Mouse (Mus musculus) layer of hippocampus, adult 2 months (tissue): ENCODE measurements around the gene Hlx. TPM values are rescaled to one million over a fixed set of nuclear protein-coding genes. Genes with fewer than 3 reads are reported as not detected.
A peak's percentile ranks its signal among the peaks of the same experiment; 100 is the strongest.

ENCODE experiments used
- DNase-seq, 2 experiments: peaks; one replicate each; pipeline ENCODE4 v3.0.0; 2022; ENCODE audit warnings: low spot score in 2 of 2
- H3K27ac ChIP-seq: fragments of 200-600 bp; 2 replicates; pipeline ENCODE4 v1.8.1; 2022
- H3K4me3 ChIP-seq: fragments of 200-600 bp; 2 replicates; pipeline ENCODE4 v1.8.1; 2022; ENCODE audit warnings: mild to moderate bottlenecking
- CTCF ChIP-seq: fragments of 200-600 bp; conservative IDR thresholded peaks from 2 replicates; pipeline ENCODE4 v1.8.1; 2022; ENCODE audit warnings: antibody characterized with exemption, mild to moderate bottlenecking, moderate library complexity
- long read RNA-seq, 2 experiments: library from polyadenylated mRNA; stranded (forward); transcript quantifications; one replicate each; pipeline ENCODE4 v2.0.0; 2021; ENCODE audit warnings: borderline mapping rate in 2 of 2
- total RNA-seq, 2 experiments: library from RNA; stranded (reverse); gene quantifications; 2 replicates each; pipeline ENCODE4 v1.2.3; 2021

Hlx gene
- total RNA-seq, result 1 to 10 TPM; 1.4 to 1.6 TPM
- long read RNA-seq, experiment 1, partial matches to known transcripts, result 0 of 1 reads
- long read RNA-seq, experiment 1, other reads (novel, unspliced or antisense), result 1 of 1 reads
- long read RNA-seq, experiment 2, result 0 reads

DNA sequence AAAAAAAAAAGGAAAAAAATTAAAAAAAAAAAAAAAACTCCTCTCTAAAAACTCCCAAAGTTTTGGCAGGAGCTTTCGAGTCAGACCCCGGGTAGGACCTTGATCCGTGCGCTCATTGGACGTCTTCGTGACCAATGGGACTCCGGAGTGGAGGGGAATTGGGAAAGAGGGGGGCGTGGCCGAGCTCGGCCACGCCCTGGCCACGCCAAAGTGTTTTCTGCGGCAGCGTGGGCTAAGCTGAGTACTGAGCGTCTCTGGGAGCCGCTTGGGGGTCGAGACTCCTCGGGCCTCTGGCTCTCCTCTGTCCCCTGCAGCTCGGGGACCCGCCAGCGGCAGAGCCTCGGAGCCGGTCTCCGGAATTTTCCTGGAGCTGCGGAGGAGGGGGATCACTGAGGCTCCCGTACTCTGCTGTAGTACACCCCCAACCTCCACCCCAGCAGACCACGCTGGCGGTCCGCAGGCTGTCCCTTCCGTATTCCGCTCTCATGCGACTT is at the start of gene Hlx:
TSS of gene Hlx (minus strand) at position 64 of the 494 bp plus-strand sequence.
- Histone ChIP-seq H3K27ac (peak within 1 kb of the TSS; percentile 78), H3K4me3 (peak within 1 kb of the TSS; percentile 54)
- DNase-seq, result no peak
- TF ChIP-seq CTCF, result no peak

DNA sequence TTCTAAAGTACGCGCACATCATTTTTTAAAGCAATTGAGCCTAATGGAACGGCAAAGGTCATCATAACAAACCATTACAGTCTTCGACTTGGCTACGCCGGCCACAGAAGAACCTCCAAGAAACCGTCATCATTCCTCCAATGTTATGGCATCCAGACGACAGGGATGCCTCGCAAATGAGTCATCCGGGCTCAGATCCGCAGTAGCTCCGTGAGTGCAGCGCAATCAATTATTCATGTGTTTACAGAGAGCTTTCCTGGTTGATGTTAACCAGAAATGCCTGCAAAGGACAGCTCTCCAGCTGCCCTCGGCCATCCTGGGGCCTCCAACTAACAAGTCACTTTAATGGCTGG is 49.7 kb upstream of the Hlx start:
- DNase-seq, result no peak
- no peak overlapping the region for H3K27ac ChIP-seq
- no peak for TF ChIP-seq CTCF

DNA sequence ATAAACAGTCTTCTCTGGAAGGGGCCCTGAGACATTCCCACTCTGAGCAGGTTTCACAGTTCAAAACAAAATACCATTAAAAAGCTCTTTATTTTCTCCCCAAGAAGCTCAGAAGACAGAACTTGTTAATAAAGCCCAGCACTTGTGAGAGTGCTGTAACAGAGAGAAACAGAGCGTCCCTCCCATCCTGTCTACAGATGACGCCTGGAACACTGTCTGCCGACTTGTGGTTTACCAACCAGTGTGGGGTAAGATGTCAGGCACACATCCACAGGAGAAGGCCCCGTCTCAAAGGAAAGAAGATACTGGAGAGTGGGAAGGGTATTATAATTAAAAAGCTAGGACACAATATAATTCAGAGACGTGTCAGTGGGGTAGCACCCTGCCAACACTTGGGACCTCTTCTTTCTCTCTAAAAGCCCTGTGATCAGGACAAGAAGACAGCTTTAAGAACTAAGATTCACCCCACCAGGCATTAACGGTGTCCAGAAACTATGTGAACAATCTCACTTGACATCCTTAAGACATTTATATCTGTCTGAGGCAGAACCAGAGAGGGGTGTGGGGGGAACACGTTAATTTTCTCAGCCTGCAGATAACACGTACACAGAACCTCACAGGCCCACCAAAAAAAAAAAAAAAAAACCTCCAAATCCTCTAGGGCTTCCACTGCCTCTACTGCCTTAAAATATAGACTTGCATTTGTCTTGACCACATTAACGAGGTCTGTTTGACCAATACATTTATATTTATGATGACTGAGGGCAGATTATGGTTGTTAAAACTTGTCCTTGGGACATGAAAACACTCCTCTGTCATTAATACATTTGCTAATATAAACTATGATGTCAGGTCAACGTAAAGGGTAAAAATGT is 49.1 kb upstream of the Hlx start:
- Histone ChIP-seq H3K4me3 (no peak overlapping the region), H3K27ac (no peak overlapping the region)
- TF ChIP-seq CTCF, result no peak
- DNase-seq, result no peak

More for the DNA sequence above, 49.7 kb upstream of the Hlx start:
- H3K4me3 ChIP-seq, result no peak overlapping the region

DNA sequence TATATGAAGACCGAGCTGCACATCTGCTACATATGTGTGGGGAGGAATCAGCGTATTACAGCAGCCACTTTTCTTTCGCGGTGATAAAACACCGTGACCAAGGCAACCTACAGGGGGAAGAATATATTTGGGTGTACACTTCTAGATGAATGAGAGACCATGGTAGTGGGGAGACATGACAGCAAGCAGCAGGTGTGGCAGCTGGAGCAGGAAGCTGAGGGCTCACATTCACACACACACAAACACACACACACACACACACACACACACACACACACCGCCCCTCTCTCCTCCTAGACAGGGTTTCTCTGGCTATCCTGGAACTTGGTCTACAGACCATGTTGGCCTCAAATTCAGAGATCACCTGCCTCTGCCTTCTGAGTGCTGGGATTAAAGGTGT is 45.7 kb upstream of the Hlx start:
- Histone ChIP-seq H3K4me3 (no peak overlapping the region), H3K27ac (no peak overlapping the region)
- no peak for TF ChIP-seq CTCF
- no peak for DNase-seq

DNA sequence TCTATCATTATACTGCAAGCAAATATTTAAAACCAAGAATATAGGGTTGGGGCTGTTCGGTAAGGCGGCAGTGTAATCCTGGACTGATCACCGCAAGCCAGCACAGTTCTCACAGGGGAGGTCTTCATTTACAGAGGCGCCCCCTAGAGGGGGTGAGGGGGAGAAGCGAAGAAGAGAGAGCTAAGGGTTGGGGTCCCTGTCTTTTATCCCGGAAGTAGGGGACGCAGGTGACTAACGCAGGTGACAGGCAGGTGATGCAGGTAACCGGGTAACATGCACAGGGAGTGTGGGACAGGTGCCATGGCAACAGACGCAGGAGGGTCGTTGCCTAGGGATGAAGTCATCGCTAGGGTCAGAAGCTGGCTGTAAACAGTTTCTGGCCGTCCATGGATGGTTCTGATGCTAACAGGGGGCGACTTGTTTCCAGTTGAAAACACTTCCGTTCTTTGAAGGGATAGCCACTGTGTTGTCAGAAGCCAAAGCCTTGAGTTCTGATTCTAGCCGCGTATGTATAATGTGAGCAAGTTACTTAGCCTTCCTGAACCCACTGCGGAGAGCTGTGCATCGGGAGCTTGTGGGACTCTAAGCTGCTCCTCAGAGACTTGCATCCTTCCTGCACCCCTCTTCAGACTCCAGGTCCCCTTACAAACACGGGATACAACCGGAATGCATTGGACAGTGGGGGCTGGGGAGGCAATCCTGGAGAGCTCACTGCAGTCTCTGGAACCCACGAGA is 44.8 kb upstream of the Hlx start:
- DNase-seq, result no peak
- H3K4me3 ChIP-seq, result no peak overlapping the region

DNA sequence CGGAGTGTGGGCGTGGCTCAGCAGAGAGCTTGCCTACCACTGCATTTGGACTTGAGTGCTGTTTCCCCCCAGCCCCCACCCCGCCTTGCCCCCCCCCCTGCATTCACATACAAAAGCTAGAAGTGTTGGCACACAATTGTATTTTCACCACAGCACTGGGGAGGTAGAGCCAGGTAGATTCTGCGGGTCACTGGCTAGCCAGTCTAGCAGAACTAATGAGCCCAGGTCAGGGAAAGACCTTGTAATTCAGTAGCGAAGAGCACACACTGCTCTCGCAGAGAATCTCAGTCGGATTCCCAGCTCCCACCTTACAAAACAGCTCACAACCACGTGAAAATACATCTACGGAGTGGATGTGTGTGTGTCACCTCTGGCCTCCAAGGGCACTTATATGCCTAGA is 42.9 kb upstream of the Hlx start:
- Histone ChIP-seq H3K4me3 (no peak overlapping the region), H3K27ac (no peak overlapping the region)
- TF ChIP-seq CTCF, result no peak
- no peak for DNase-seq

More for the DNA sequence above, 44.8 kb upstream of the Hlx start:
- peak; percentile 56 for TF ChIP-seq CTCF
- no peak overlapping the region for H3K27ac ChIP-seq

DNA sequence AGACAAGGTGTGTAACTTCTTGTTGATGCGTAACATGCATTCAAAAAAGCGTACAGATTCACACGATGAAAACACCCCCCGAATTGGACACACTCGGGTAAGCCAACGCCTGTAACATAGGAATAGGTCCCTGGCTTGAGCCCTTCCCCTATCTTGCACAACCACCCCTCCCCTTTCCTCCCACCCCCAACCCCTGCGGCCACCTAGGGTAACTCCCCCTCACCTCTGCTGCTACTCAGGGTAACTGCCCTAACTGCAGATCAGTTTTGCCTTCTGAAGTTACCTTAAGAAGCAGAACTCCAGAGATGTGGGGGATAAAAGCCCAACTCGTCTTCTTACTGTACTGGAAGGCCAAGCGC is 39.5 kb upstream of the Hlx start:
- Histone ChIP-seq H3K4me3 (no peak overlapping the region), H3K27ac (no peak overlapping the region)
- DNase-seq, result no peak
- TF ChIP-seq CTCF, result no peak

DNA sequence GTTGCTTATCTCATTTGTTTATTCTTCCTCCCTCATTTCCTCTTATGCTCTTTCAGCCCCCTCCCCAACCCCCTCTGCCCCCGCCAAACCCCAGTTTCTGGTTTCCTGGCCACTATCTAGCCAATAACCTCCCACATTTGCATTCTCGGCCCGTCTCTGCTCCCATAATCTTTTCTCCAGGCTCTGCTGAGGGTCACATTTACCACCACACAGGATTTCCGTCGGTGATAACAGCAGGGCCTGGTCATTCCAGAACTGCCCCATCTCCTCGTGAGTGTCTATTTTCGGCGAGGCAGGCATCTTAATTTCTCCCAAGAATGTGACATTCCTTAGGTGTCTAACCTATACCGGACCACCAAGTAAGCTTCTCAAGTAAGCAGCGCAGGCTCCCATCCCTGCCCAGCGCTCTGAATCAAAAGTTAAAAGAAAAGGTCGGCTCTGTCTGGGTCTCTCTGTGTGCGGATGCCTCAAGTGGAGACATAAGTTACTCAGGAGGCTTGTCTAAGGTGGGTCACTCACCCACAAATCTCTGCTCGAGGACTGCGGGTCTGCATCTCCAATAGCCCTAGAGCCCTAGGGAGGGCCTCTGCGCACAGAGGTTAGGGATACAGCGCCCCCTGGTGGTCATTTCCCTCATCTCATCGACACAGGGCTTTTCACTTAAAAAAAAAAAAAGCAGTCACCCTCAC is 38.9 kb upstream of the Hlx start:
- Histone ChIP-seq H3K4me3 (no peak overlapping the region), H3K27ac (no peak overlapping the region)
- TF ChIP-seq CTCF, result peak; percentile 92
- peak; percentile 22 to 81 for DNase-seq

DNA sequence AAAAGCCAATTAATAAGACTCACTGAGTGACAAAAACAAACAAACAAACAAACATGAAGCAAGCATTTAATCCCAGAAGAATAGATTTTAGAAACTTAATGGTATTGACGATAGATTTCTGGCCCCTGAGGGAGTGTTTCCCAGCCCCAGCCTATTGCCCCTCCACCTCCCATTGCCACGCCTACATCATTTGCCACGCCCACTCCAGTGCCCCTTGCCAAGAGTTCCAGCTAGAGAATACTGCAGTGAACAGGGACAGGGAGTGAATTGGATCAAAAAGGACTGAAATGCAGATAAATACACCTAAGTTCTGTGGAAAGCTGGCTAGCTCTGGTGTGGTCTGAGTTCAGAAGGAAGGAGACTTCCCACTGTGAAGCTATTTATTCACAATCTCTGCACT is 31.4 kb upstream of the Hlx start:
- H3K27ac ChIP-seq, result no peak overlapping the region
- no peak overlapping the region for H3K4me3 ChIP-seq
- no peak for DNase-seq
- TF ChIP-seq CTCF, result no peak

DNA sequence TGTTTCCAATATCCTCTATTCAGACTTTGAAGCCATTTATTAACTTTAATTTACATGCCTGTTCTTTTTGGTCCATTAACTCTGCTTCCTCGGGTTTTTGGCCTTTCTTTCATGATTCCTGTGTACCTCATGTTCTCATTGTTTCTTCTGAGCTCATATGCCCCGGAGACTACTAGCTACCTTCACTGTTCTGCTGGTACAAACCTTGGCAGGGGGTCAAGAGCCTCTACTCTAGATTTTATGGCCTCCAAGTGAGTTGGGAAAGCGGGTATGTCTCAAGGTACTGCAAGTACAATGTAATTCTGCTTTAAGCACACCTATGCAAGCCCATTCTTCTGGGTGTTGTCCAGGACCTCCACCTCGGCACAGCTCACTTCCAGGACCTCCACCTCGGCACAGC is 30.5 kb upstream of the Hlx start:
- TF ChIP-seq CTCF, result no peak
- no peak overlapping the region for H3K4me3 ChIP-seq
- no peak overlapping the region for H3K27ac ChIP-seq
- DNase-seq, result no peak

DNA sequence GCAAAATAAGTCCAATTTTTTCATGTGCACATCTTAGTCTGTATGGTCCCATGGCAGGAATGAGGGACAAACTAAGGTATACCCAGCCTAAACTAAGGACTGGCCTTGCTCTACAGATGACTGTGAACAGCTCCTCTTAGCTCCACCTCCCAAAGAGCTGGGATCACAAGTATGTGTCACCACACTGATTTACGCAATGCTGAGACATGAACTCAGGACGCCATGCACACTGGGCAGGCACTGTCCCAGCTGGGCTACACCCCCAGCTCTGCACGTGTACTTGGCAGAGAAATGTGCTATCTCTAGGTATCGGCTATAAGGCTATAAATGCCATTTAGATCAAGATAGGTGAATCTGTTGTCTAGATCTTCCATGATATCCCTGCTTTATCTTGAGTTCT is 29.6 kb upstream of the Hlx start:
- TF ChIP-seq CTCF, result no peak
- H3K4me3 ChIP-seq, result no peak overlapping the region
- no peak for DNase-seq
- no peak overlapping the region for H3K27ac ChIP-seq

DNA sequence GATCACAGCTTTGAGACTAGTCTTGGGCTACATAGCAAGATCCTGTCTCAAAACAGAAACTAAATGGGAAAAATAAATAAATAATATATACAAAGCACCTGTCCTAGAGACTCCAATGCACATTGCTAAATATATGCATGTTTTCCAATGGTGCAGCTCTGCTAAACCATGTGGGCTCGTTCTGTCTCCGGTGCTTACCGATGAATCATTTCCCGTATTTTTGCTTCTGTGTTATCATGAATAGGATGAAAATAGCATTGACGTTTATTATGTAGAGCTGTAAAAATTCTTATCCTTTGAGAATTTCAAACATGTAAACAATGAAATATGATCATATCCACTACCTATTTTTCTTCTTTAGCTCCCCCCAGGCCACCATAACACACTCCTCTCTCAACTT is 20.3 kb upstream of the Hlx start:
- Histone ChIP-seq H3K4me3 (no peak overlapping the region), H3K27ac (no peak overlapping the region)
- no peak for DNase-seq
- TF ChIP-seq CTCF, result no peak

DNA sequence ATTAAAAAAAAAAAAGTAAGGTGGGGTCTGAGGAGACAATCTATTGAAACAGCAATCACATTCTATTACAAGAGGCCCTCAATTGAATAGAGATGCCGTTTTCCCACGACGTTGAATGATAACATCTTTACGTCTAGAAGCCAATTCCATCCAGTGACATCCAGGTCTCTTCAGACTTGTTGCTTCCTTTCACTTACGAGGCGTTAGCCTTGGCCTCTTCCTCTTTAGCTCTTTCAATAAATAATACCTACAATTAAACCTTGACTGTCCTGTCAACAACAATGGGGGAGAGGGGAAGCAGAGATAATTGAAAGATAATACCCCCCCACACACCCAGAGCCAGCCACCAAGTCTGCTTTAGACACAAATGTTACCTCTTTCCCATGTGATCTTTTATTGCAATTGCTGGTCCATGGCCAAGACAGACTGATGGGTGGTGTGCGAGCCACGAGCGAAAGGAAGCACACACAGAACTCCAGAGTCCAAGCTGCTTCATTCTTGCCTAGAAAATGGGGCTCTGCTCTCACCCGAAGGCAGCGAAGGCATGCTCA is 17.8 kb upstream of the Hlx start:
- no peak for TF ChIP-seq CTCF
- H3K4me3 ChIP-seq, result no peak overlapping the region
- no peak overlapping the region for H3K27ac ChIP-seq
- DNase-seq, result no peak
